Mouse (Mus musculus) megakaryocyte, embryonic 14.5 days (primary cell): ENCODE measurements around the gene Lrmda.

Experiments used
- FLI1 ChIP-seq: IDR thresholded peaks from 2 replicates; pipeline ENCODE4 v1.6.1; 2012; ENCODE audit warnings: low read length, inconsistent platforms, mixed read lengths
- GATA1 ChIP-seq: IDR thresholded peaks from 3 replicates; pipeline ENCODE4 v1.6.1; 2012; ENCODE audit warnings: mixed read lengths, low read length, inconsistent platforms, borderline replicate concordance

GRCm38 (mm10) chr14:22294371-22294770 is 274.9 kb downstream of the Lrmda start:
- TF ChIP-seq GATA1 (no peak), FLI1 (no peak)
